Mouse (Mus musculus) spleen, adult 2 months (tissue): ENCODE measurements at regions not wholly inside any gene's neighbourhood (a gene's known extent, or its start where the extent isn't known, plus 50 kb on each side); places are given as distances from the start of the nearest gene placed in this dataset.

Source experiments
- CTCF ChIP-seq: fragments of 200-500 bp; IDR thresholded peaks from 2 replicates; pipeline ENCODE4 v1.5.1; 2011; ENCODE audit warnings: mild to moderate bottlenecking, inconsistent platforms; ENCODE audit not compliant: insufficient read depth, insufficient read length, insufficient replicate concordance; ENCODE audit errors: extremely low read depth
- POLR2A ChIP-seq: fragments of 200-500 bp; IDR thresholded peaks from 2 replicates; pipeline ENCODE4 v1.6.1; 2011; ENCODE audit warnings: low read depth, low read length, inconsistent platforms

DNA sequence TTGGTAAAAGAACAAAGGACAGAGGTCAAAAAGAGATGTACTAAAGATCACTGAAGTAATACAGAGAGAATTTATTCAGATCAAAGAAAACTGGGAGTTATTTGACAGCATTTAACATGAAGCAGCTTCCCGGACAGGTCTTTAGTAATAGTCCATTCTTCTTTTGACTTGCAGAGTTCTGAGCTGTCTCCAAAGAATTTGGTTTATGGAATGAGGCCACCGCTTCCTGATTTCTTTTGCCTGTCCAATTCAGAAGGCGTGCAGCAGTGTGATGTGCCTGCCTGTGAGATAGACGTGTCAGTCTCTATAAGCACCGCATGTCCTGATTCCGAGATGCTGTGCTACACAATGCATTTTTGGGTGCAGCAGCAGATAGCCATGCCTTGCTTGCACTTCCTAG lies 265.0 kb upstream of the Slc35b3 start:
- TF ChIP-seq POLR2A (no peak), CTCF (no peak)
